Mouse (Mus musculus): Measurements from ENCODE around the gene Nek6.

DNA sequence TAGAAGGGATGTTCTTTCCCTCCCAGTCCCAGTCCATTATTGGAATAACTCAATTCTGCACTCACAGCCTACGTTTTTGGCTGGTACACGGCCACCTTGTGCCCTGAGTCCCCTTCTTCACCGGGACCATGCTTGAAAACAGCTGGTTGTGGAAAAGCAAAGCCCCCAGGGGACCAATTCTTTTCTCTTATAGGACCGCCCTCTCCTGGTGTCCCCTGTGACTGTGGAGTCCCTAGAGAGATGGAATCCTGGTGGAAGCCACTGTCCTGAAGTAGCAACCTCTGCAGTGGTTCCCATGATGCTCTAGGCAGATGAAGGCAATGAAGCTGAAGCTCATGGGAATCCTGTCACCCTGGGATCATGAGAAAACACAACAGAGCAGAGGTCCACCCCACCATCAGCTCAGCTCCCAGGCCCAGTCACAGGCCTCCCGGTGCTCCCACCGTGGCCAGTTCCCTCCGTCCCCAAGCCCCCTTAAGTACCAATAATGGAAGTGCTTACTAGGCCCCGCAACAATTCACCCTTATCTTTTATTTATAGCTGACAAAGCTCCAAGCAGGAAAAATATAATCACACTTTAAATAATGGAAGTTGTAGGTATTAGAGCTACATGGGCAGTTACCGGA, 34.5 kb upstream of the Nek6 start:
- no peak for TF ChIP-seq CTCF (IDR thresholded peaks at IDR 0.05; ENCODE audit: insufficient read depth, low read length)
- no peak for TF ChIP-seq POLR2A (IDR thresholded peaks at IDR 0.05; ENCODE audit: borderline replicate concordance, extremely low read depth, low read depth, low read length)
